Mouse (Mus musculus): Measurements from ENCODE around the gene Smg8.

GRCm38 (mm10) chr11:87073866-87074440 lies 12.6 kb downstream of the Smg8 start, which contains the start of gene Gdpd1:
- TF ChIP-seq CTCF (IDR thresholded peaks at IDR 0.05; ENCODE audit: borderline replicate concordance, insufficient read depth, low read depth, low read length) (no peak; the same call in 1 of the 2 replicates), POLR2A (IDR thresholded peaks at IDR 0.05; ENCODE audit: borderline replicate concordance, insufficient read depth, low read length) (peak; percentile 94)
